Mouse (Mus musculus) left cerebral cortex, adult 8-10 months (tissue): Measurements from ENCODE around the gene Pes1. TPM values are rescaled to one million over a fixed set of nuclear protein-coding genes. Genes with fewer than 3 reads are reported as not detected.
"Not testable (repeated sequence)": the region's sequence is repeated elsewhere in the genome, so short reads cannot be mapped to it uniquely, and the experiment has no call there.

ENCODE experiments used
- DNase-seq, 2 experiments: peaks; one replicate each; pipeline ENCODE4 v3.0.0; 2022; ENCODE audit warnings: low spot score in 2 of 2
- total RNA-seq, 4 experiments: library from RNA; stranded (reverse); gene quantifications; 2 replicates each; pipeline ENCODE4 v1.2.4; 2022

Gene Pes1
- total RNA-seq, result 10 to 100 TPM; 38.5 to 47.9 (median 41.2) TPM

DNA sequence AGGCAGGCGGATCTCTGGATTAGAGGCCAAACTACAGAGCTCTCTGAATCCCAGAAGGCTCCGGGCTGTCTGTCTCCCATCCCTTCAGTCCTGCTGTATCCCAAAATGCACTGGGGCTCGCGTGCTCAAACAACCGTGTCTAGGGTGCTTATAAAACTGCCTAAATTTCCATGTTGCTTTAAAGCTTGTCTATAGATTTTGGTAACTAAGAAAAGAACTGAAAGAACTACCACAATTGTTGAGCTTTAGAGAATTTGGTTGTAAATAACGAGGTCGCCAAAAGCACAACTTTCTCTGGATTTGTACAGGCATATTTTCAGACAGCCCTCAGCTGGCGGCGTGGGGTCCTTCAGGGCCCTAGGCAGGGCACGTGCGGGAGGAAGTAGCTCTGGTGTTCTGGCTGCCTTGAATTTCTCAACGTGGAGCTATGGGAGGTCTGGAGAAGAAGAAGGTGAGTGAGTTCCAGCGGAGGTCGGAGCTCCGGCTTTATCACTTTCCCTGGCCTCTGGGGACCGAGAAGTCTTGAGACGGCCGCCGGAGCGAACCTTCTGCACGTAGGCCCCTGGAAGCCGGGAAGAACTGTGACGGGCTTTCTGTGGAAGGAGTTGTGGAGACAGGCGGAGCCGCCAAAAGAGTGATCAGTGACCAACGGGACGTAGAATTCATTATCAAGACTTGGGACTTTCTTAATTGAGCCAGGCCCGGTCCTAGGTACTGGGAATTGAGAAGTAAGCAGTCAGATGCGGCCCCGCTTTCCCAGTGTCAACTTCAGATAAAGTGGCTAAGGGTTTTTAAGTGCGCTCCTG lies at the start of gene Pes1:
Gene Pes1 (plus strand): TSS at position 366 of the 806 bp plus-strand sequence.
- peak; percentile 74 to 77 for DNase-seq

DNA sequence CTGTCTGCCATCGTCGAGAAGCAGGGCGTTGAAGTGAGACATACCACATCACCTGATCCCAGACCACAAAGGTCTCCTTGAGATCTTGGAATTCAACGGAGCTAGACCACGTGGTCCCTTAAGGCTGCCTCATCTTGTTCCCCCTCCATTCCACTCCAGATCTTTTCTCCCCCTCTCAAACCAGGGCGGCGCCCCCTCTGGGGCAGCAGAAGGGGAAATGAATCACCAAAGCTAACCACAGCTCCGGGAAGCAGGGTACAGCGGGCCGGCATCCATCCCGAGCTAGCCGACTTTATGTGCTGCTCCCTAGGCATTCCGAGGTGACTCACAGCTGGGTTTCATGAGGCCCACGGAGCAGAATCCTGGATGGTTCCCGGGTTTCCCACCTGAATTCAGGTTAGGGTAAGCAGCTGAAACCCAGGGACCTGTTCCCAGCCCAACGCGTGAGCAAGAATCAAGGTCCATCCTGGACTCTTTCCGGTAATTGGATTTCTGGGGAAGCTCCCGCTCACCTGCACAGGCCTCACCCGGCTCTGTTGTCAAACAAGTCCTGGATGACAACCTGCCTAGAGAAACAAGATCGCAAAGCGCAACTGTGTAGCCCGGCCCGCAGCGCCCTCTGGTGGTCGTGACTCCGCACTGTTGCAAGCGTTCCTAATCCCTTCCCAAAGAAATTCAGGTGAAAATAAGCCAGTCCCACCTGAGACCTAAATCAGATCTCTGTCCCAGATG lies 49.5 kb upstream of the Pes1 start, which contains the start of gene Slc35e4:
Gene Slc35e4 (minus strand): TSS at position 556 of the 732 bp plus-strand sequence.
- peak in 1 of 2 experiments; percentile 88 for DNase-seq

GRCm38 (mm10) chr11:3918738-3919137 lies 45.0 kb upstream of the Pes1 start:
- no peak for DNase-seq

DNA sequence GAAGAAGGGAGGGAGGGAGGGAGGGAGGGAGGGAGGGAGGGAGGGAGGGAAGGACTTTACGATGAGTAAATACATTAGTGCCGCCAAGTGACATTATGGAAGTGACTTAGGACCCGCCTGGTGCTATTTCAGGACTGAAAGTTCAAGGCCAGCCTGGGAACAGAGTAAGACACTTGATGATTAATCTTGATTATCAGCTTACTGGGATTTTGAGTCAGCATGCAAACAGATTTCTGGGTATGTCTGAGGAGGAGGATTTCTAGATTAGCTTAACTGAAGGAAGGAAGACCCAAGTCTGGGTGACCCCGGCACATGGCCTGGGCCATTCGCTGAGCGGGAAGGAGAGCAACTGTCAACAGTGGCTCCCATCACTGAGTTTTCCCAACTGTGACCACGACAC lies 43.3 kb upstream of the Pes1 start:
- no peak for DNase-seq

DNA sequence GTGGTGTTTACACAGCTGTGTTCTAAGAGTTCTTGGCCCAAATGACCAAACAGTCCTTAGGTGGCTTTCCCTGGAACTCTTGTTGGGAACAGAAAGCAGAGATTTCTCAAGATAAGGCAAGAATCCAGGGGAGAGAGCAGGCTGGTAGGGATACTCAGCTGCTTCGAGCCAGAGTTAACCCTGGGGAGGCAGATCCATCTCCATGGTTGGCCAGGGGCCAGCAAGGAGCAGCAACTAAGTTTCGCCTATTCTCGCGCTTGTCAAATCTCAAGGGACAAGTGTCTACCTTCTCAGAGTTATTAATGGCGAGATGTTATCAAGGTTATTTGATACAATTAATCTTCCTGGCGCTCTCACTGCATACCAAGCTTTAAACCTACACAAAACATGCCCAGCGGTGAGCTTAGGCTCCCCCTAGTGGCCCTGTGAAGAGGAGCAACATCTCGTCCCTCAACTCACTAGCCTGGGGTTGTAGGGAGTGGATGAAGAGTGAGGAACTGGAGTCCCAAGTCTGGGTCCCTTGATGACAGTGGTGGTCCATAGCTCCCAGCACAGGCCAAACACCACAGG lies 42.4 kb upstream of the Pes1 start:
- no peak for DNase-seq

DNA sequence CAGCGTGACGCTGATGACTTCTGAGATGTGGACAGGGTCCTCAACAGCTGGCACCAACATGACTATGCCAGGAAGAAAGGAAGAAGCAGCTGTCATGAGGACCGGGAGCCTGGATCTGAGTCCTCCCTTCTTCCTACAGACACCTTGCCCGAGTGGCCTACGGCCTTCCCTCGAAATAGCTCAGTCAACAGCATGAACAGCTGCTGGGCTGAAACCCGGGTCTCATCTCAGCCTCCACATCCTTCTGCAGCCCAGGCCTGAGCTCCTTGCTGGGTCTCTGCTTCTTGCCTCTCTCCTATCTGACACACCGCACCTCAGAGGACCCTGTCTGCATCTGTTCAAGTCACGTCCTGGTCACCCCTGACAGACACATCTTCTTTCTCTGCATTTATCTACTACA lies 41.7 kb upstream of the Pes1 start:
- DNase-seq, result no peak

DNA sequence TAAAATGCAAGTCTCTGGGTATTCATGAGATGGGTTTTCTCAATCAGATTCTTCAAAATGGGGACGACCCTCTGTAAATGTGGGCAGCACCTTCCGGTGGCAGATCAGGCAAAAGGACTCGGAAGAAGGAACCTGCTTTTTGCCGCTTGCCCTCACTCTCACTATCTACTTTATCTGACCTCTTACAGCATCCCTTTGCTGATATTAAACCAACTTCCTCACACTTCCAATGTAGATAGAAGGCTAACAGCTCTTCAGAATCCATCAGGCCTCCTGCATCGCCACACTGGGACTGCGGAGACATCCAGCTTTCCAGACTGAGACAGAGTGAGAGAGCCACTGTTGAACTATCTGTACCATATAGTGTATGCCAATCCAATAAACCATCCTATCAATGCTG lies 41.0 kb upstream of the Pes1 start:
- DNase-seq, result no peak

DNA sequence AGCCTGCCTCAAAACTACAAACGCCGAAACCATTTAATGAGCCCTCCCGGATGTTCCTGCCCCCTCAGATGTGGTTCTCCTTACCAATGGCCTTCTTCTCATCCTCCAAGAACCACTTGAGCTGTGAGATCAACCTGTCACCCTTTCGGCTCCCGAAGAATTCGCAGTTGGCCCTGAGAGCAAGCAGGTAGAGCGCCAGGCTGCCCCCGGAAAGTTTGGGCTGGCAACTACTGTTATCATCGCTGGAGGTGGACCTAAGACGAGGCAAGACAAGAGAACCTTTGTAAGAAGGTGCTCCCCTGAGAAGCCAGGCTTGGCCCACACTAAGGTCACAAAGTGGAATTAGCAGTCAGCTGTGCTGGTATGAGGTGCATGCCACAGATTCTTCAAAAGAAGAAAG lies 37.9 kb upstream of the Pes1 start:
- DNase-seq, result peak in 1 of 2 experiments; percentile 3

GRCm38 (mm10) chr11:3930019-3930418 lies 33.8 kb upstream of the Pes1 start:
- DNase-seq, result no peak

- no peak for DNase-seq
These were observed 32.8 kb upstream of the Pes1 start for GRCm38 (mm10) chr11:3930931-3931330.

DNA sequence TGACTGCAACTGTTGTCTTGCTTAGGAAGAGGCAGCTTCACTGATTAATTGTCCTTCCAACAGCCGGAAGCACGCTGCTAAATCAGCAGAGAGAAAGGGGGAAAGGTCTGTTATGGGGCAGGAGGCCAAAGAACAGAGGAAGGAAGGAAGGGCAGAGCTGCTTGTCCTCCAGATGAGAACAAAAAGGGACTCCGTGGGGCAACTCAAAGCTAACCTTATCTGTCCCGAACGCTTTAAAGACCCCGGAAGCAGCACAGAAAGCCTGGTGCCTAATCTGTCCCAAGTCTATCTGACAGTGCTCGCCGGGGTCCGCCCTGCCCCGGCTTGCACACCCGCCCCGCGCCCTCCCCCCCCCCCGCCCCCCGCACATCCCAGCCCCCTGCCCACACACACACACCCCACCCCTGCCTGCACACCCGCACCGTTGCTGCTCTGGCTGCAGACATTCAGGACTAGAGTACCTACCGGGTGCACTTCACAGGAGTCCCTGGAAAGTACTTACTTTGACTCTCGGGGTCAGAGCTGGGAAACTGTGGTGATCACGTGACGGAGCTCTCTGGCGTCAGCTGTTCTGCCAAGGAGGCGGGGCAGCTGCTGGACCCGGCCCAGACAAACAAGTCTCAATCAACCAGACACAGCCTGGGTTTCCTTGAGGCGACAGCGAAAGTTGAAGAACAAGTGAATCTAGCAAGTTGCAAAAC lies 32.1 kb upstream of the Pes1 start, which contains the start of gene Tcn2:
Gene Tcn2 (minus strand): TSS at position 649 of the 701 bp plus-strand sequence.
- peak; percentile 30 to 58 for DNase-seq

DNA sequence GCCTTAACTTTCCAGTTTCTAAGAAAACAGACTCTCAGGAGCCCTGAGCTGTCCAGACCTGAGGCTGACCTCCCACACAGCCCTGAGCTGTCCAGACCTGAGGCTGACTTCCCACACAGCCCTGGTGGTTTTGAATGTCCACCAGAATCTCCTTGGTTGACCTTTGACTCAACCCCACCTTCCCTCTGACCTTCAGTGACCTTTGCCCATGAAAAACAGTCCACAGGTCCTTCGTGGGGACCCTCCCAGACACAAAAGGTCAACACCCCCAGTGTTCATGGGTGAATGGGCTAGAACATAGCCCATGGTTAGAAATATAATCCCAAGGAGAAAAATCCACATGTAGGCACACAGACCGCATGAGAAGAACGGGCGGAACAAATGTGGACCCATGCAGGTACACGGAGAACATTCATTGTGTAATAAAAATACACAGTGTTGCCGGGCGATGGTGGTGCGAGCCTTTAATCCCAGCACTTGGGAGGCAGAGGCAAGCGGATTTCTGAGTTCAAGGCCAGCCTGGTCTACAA lies 30.0 kb upstream of the Pes1 start:
- no peak for DNase-seq

DNA sequence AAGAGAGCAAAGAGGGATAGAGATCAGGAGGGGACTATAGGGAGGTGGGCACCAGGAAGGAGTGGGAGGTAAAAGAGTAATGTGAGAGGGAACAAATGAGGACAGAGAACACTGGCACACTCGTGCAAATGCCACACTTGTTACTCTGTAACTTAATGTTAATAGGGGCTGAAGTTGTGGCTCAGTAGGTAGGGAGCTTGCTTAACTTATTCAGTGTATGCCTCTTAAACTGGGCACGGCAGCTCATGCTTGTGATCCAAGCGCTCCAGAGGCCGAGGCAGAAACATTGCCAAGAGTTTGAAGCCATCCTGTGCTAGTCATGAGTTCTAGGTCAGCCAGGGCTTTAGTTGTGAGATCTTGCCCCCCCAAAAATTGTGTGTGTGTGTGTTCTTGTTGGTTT lies 28.6 kb upstream of the Pes1 start:
- no peak for DNase-seq

DNA sequence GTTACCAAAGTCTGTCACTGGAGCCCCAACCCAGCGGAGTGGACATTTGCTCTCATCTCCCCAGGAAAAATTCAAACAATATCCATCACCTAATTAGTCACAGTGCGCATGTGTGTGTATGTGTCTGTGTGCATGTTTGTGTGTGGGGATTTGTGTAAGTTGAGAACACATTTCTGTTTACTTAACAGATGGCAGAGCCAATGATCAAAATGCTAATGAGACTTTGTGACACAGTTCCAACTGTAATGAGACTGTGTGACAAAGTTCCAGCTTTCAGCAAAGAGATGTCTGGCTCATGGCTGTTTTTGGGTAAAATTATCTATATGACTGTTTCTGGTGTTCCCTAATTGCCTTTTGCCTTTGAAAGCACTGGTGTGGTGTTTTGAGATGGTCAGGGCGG lies 27.5 kb upstream of the Pes1 start:
- DNase-seq, result no peak

DNA sequence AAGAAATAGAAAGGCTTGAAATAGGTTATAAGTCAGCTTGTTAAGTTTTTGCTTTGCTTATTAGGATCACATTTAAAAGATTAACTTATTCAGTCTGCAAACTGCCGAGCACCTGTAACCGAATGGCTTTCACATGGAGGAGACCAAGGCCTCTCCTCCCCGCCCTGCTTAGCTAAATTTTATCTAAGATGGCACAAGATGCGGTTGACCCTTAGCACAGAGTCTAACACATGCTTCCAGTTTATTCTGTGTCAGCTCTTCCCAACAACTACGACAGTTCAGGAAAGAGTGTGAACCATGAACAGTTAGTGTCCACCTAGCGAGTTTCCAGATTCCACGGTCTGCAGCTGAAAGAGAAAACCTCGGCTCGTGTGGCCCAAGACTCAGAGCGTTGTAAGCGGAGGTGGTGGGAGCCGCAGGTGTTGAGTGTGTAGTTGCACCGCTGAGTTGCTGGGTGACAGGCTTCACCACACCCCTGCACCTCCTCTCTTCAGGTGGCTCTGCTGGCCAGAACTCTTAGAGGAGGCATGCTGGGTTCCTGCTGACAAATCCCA lies 26.4 kb upstream of the Pes1 start:
- DNase-seq, result no peak

GRCm38 (mm10) chr11:3941371-3941770 lies 22.4 kb upstream of the Pes1 start:
- DNase-seq, result no peak

DNA sequence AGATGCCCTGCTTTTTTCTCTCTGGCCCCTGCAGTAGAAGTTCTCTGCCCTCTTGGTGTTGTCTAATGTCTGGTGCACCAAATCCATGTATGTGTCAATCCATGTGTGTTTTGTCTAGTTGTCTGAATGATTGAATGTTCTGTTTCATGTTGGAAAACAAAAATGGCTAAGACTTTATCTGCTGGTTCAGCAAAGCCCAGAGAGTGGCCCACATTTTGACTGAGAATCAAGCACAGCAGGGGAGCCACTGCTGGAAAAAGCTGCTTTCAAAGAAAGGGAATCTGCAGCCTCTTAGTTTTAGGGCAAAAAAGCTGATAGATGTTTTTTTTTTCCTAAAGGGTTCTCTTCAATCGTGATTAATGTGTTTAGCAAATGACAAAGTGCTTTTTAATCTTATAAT lies 17.4 kb upstream of the Pes1 start:
- no peak for DNase-seq

GRCm38 (mm10) chr11:3954876-3955275 lies 8.9 kb upstream of the Pes1 start:
- not testable (repeated sequence) for DNase-seq

- DNase-seq, result not testable (repeated sequence)
These were observed 8.4 kb upstream of the Pes1 start for GRCm38 (mm10) chr11:3955371-3955770.

DNA sequence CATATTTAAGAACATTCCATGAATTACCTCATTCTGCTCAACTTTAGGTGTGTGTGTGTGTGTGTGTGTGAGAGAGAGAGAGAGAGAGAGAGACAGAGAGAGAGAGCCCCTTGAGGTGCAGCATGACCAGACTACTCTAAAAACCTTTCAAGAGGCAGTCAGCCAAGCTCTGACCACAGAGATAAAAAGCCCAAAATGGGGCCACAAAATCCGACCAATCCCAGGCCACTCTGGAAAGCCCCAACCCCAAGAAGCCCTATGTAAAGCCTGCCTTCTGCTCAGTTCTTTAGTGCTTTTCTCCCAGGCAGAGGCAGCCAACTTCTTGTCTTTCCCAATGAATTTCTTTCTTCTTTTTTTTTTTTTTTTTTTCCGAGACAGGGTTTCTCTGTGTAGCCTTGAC lies 2.9 kb upstream of the Pes1 start:
- no peak for DNase-seq

- DNase-seq, result no peak
These were observed 2.0 kb upstream of the Pes1 start for GRCm38 (mm10) chr11:3961761-3962160.
